Mouse (Mus musculus): ENCODE measurements around the gene Bcas2. TPM values are rescaled to one million over a fixed set of nuclear protein-coding genes. Genes with fewer than 3 reads are reported as not detected.
A peak's percentile ranks its signal among the peaks of the same experiment; 100 is the strongest.

The Bcas2 gene
- polyA plus RNA-seq (2014; fragmentation: Nextera tagmentation; extraction: Ambion mirVana), result 266 and 274 TPM in 2 replicates

DNA sequence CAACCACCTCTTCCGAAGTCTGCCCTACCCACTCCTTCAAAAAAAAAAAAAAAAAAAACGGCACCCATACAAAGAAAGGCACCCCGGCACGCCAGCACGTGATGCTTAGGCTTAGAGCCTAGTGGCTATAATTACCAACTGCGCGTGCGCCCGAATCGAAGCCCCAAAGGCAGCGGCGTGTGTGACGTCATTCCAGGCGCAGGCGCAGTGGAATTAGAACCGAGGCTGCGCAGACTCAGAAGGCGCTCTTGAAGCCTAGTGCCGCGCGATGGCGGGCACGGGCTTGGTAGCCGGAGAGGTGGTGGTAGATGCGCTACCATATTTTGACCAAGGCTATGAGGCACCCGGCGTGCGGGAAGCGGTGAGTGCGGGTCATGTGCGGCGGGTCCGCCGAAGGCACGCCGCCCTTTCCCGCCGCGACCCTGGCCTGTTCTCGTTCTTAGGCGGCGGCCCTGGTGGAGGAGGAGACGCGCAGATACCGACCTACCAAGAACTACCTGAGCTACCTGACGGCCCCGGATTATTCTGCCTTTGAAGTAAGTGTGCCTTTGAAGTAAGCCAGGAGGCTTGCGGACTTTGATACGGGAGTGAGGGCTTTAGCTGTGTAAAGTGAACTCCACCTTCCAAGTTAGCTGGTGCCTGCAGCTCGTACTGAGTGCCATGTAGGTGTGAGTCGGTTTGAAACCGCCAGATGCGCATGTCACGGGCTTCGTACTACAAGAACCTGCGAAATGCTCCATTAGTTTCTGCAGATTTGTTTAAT is at the start of gene Bcas2:
Gene Bcas2, plus strand, starts transcription at position 151 of the 763 bp plus-strand sequence.
- H3K9ac ChIP-seq (ENCODE audit: low read length), result peak within 1 kb of the TSS; percentile 87
- DNase-seq (ENCODE audit: low spot score), result peak; percentile 99
- H3K4me1 ChIP-seq (ENCODE audit: control insufficient read depth, insufficient read depth, low read length), result no peaks in the 10 kb centered on the region
- H3K4me3 ChIP-seq (ENCODE audit: low read depth, low read length), result peak within 1 kb of the TSS; percentile 86
- H3K4me2 ChIP-seq (ENCODE audit: low read depth, severe bottlenecking), result peak within 1 kb of the TSS; percentile 86
- H3K27me3 ChIP-seq (ENCODE audit: control insufficient read depth, insufficient read depth, low read length), result no peaks in the 10 kb centered on the region
- WGBS, result under 1% methylated on average over 56 of the region's 56 CpGs
- peak; percentile 89 for ATAC-seq (ENCODE audit: insufficient number of reproducible peaks, low FRiP score, low TSS enrichment, low read depth)
- H3K27ac ChIP-seq (replicated peaks; ENCODE audit: low read depth, low read length), result no peak within 1 kb of the TSS; the same call in 1 of the 2 replicates
- no peaks in the 10 kb centered on the region for H3K9me3 ChIP-seq (ENCODE audit: control insufficient read depth, low read length)
- H3K36me3 ChIP-seq (ENCODE audit: control insufficient read depth, insufficient read depth, low read length), result peaks cover 14% of the 10 kb centered on the region; the same call in 1 of the 2 replicates

- WGBS, result 87% methylated on average over 3 of the region's 3 CpGs
Measured at GRCm38 (mm10) chr3:103123636-103124035, 47.8 kb upstream of the Bcas2 start.

DNA sequence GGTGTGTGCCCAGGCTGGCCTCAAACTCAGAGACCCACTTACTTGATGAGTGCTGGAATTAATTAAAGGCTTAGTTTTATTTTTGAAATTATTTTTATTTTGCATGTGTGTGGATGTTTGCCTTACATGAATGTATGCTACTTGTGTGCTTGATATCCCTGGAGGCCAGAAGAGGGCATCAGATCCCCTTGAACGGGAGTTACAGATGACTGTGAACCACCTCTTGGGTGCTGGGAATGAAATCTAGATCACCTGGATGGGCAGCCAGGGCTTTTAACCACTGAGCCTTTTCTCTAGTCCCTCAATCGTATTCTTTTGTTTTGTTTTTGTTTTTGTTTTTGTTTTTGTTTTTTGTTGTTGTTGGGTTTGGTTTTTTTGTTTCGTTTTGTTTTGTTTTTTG is 45.3 kb upstream of the Bcas2 start:
- Histone ChIP-seq H3K9me3 (ENCODE audit: control insufficient read depth, low read length) (no peaks in the 10 kb centered on the region), H3K9ac (ENCODE audit: low read length) (no peak overlapping the region), H3K4me2 (ENCODE audit: low read depth, severe bottlenecking) (no peak overlapping the region), H3K4me1 (ENCODE audit: control insufficient read depth, insufficient read depth, low read length) (no peaks in the 10 kb centered on the region), H3K4me3 (ENCODE audit: low read depth, low read length) (no peak overlapping the region), H3K27me3 (ENCODE audit: control insufficient read depth, insufficient read depth, low read length) (no peaks in the 10 kb centered on the region), H3K27ac (replicated peaks; ENCODE audit: low read depth, low read length) (no peak overlapping the region), H3K36me3 (ENCODE audit: control insufficient read depth, insufficient read depth, low read length) (no peaks in the 10 kb centered on the region)
- no peak for ATAC-seq (ENCODE audit: insufficient number of reproducible peaks, low FRiP score, low TSS enrichment, low read depth)
- DNase-seq (ENCODE audit: low spot score), result no peak
- 89% methylated on average over 3 of the region's 3 CpGs for WGBS

More at GRCm38 (mm10) chr3:103123636-103124035, 47.8 kb upstream of the Bcas2 start:
- no peaks in the 10 kb centered on the region for H3K4me1 ChIP-seq (ENCODE audit: control insufficient read depth, insufficient read depth, low read length)
- DNase-seq (ENCODE audit: low spot score) (no peak), ATAC-seq (ENCODE audit: insufficient number of reproducible peaks, low FRiP score, low TSS enrichment, low read depth) (no peak)
- H3K27me3 ChIP-seq (ENCODE audit: control insufficient read depth, insufficient read depth, low read length), result no peaks in the 10 kb centered on the region
- H3K27ac ChIP-seq (replicated peaks; ENCODE audit: low read depth, low read length), result no peak overlapping the region
- H3K9ac ChIP-seq (ENCODE audit: low read length), result no peak overlapping the region
- H3K4me2 ChIP-seq (ENCODE audit: low read depth, severe bottlenecking), result no peak overlapping the region
- no peaks in the 10 kb centered on the region for H3K9me3 ChIP-seq (ENCODE audit: control insufficient read depth, low read length)
- no peak overlapping the region for H3K4me3 ChIP-seq (ENCODE audit: low read depth, low read length)
- no peaks in the 10 kb centered on the region for H3K36me3 ChIP-seq (ENCODE audit: control insufficient read depth, insufficient read depth, low read length)

DNA sequence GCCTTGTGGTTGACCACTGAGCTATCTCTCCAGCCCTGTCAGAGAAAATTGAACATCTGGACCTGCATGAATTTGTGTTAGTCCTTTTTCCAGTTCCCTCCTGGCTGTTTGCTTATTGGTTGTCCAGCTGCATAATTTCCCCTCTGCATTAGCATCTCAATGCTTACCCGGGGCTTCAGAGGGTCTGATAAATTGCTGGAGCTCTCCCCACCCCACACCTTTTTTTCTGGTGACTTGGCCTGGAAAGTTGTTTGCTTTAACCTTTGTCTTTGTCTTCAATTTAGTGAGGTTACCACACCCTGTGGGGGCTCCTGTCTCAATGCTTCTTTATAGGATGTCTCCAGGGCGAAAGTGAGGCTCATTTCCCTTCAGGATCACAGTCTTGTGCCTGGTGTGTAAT is 44.3 kb upstream of the Bcas2 start:
- H3K36me3 ChIP-seq (ENCODE audit: control insufficient read depth, insufficient read depth, low read length), result no peaks in the 10 kb centered on the region
- ATAC-seq (ENCODE audit: insufficient number of reproducible peaks, low FRiP score, low TSS enrichment, low read depth), result no peak
- no peak overlapping the region for H3K4me2 ChIP-seq (ENCODE audit: low read depth, severe bottlenecking)

DNA sequence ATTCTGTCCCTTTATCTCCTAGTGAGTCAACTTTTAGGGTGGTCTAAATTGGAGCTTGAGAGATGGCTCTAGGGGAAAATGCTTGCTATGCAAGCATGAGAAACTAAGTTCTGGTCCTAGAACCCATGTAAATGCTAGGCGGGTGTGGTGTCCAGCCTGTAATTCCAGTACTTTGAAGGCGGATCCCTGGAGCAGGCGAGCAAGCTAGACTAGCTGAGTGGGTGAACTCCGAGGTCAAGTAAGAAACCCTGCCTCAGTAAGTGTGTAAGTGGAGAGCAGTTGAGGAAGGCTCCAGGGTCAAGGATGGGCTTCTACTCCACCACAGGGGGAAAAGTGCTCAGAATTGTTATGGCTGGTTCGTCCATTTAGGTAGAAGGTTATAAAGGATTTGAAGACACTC is 43.7 kb upstream of the Bcas2 start:
- no peaks in the 10 kb centered on the region for H3K27me3 ChIP-seq (ENCODE audit: control insufficient read depth, insufficient read depth, low read length)
- no peak overlapping the region for H3K4me3 ChIP-seq (ENCODE audit: low read depth, low read length)
- H3K9ac ChIP-seq (ENCODE audit: low read length), result no peak overlapping the region
- no peaks in the 10 kb centered on the region for H3K9me3 ChIP-seq (ENCODE audit: control insufficient read depth, low read length)
- no peak overlapping the region for H3K4me2 ChIP-seq (ENCODE audit: low read depth, severe bottlenecking)
- no peaks in the 10 kb centered on the region for H3K4me1 ChIP-seq (ENCODE audit: control insufficient read depth, insufficient read depth, low read length)
- no peaks in the 10 kb centered on the region for H3K36me3 ChIP-seq (ENCODE audit: control insufficient read depth, insufficient read depth, low read length)
- DNase-seq (ENCODE audit: low spot score) (no peak), ATAC-seq (ENCODE audit: insufficient number of reproducible peaks, low FRiP score, low TSS enrichment, low read depth) (no peak)
- 74% methylated on average over 5 of the region's 5 CpGs for WGBS
- H3K27ac ChIP-seq (replicated peaks; ENCODE audit: low read depth, low read length), result no peak overlapping the region

More for the DNA sequence above, 44.3 kb upstream of the Bcas2 start:
- Histone ChIP-seq H3K9me3 (ENCODE audit: control insufficient read depth, low read length) (no peaks in the 10 kb centered on the region), H3K4me1 (ENCODE audit: control insufficient read depth, insufficient read depth, low read length) (no peaks in the 10 kb centered on the region), H3K4me3 (ENCODE audit: low read depth, low read length) (no peak overlapping the region), H3K27me3 (ENCODE audit: control insufficient read depth, insufficient read depth, low read length) (no peaks in the 10 kb centered on the region), H3K27ac (replicated peaks; ENCODE audit: low read depth, low read length) (no peak overlapping the region), H3K9ac (ENCODE audit: low read length) (no peak overlapping the region)
- 56% methylated on average over 2 of the region's 2 CpGs for WGBS
- DNase-seq (ENCODE audit: low spot score), result no peak

- Histone ChIP-seq H3K27me3 (ENCODE audit: control insufficient read depth, insufficient read depth, low read length) (no peaks in the 10 kb centered on the region), H3K9ac (ENCODE audit: low read length) (no peak overlapping the region), H3K4me1 (ENCODE audit: control insufficient read depth, insufficient read depth, low read length) (no peaks in the 10 kb centered on the region), H3K9me3 (ENCODE audit: control insufficient read depth, low read length) (no peaks in the 10 kb centered on the region), H3K4me2 (ENCODE audit: low read depth, severe bottlenecking) (no peak overlapping the region), H3K27ac (replicated peaks; ENCODE audit: low read depth, low read length) (no peak overlapping the region), H3K4me3 (ENCODE audit: low read depth, low read length) (no peak overlapping the region), H3K36me3 (ENCODE audit: control insufficient read depth, insufficient read depth, low read length) (no peaks in the 10 kb centered on the region)
- ATAC-seq (ENCODE audit: insufficient number of reproducible peaks, low FRiP score, low TSS enrichment, low read depth) (no peak), DNase-seq (ENCODE audit: low spot score) (no peak)
- WGBS, result 51% methylated on average over 4 of the region's 4 CpGs
Measured at GRCm38 (mm10) chr3:103128251-103128650, 43.2 kb upstream of the Bcas2 start.

DNA sequence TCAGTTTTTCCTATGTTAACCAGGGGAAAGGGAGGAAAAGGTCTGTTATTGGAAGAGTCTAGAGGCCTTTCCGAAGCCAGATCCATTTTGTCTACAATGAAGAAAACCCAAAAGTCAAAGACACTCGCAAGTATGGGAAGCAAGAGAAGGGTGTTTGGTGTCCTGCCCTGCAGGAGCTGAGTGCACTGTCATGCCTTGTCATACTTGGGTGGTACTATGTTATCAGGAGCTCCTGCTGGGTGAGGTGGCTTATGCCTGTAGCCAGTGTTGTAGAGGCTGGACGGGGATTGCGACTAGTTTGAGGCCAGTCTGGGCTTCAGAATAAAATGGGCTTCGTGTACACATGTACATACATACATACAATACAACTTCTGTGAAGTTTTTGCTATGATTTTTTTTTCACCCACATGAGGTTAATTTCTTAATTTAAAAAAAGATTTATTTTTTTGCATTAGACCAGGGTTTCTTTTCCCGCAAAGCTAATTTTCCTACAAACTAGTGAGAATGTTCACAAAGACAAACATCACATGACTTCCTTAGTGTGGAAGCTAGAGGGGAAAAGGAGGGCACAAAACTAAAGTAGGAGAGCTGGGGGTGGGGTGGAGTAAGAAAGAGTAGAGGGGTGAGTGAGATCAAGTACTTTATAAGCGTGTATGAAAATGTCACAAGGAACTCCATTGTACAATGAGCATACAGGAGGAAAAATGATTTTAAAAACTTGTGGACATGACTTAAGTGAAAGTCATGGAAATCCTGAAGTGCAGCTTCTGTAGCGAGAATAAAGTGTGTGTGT is 41.9 kb upstream of the Bcas2 start:
- no peaks in the 10 kb centered on the region for H3K36me3 ChIP-seq (ENCODE audit: control insufficient read depth, insufficient read depth, low read length)
- WGBS, result 87% methylated on average over 8 of the region's 8 CpGs
- no peak overlapping the region for H3K4me2 ChIP-seq (ENCODE audit: low read depth, severe bottlenecking)
- H3K9me3 ChIP-seq (ENCODE audit: control insufficient read depth, low read length), result no peaks in the 10 kb centered on the region
- H3K27ac ChIP-seq (replicated peaks; ENCODE audit: low read depth, low read length), result no peak overlapping the region
- ATAC-seq (ENCODE audit: insufficient number of reproducible peaks, low FRiP score, low TSS enrichment, low read depth) (no peak), DNase-seq (ENCODE audit: low spot score) (no peak)
- no peaks in the 10 kb centered on the region for H3K27me3 ChIP-seq (ENCODE audit: control insufficient read depth, insufficient read depth, low read length)
- no peak overlapping the region for H3K9ac ChIP-seq (ENCODE audit: low read length)
- no peak overlapping the region for H3K4me3 ChIP-seq (ENCODE audit: low read depth, low read length)
- H3K4me1 ChIP-seq (ENCODE audit: control insufficient read depth, insufficient read depth, low read length), result no peaks in the 10 kb centered on the region

DNA sequence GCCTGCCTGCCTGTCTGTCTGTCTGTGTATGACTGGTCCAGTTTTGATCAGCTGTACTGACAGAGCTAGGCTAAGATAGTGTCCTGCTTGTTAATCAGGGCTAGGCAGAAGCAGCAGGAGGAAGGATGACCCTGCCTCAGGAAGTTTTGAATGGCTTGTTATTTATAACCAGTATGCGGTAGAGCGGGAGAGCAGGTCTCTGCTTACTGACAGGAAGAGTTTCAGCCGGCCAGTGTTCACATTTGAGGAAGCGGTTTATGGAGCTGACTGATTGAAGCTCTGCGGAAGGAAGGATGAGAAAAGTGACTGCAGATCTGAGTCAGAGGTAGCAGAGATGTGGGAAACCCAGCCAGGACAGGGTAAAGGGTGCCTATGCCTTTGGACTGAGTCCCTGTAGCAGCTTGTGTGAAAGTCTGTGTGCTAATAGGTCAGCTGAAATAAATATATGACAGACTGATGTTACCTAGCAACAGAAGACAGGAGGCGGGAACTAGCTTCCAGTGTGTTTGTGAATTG is 41.2 kb upstream of the Bcas2 start:
- Histone ChIP-seq H3K36me3 (ENCODE audit: control insufficient read depth, insufficient read depth, low read length) (no peaks in the 10 kb centered on the region), H3K4me1 (ENCODE audit: control insufficient read depth, insufficient read depth, low read length) (no peaks in the 10 kb centered on the region), H3K9me3 (ENCODE audit: control insufficient read depth, low read length) (no peaks in the 10 kb centered on the region), H3K27ac (replicated peaks; ENCODE audit: low read depth, low read length) (no peak overlapping the region), H3K4me3 (ENCODE audit: low read depth, low read length) (no peak overlapping the region), H3K4me2 (ENCODE audit: low read depth, severe bottlenecking) (no peak overlapping the region), H3K9ac (ENCODE audit: low read length) (no peak overlapping the region), H3K27me3 (ENCODE audit: control insufficient read depth, insufficient read depth, low read length) (no peaks in the 10 kb centered on the region)
- 46% methylated on average over 6 of the region's 6 CpGs for WGBS
- no peak for DNase-seq (ENCODE audit: low spot score)
- no peak for ATAC-seq (ENCODE audit: insufficient number of reproducible peaks, low FRiP score, low TSS enrichment, low read depth)

Measured in limb, embryonic 11.5 days (tissue).